Mouse (Mus musculus): ENCODE data around the gene Map3k11.

DNA sequence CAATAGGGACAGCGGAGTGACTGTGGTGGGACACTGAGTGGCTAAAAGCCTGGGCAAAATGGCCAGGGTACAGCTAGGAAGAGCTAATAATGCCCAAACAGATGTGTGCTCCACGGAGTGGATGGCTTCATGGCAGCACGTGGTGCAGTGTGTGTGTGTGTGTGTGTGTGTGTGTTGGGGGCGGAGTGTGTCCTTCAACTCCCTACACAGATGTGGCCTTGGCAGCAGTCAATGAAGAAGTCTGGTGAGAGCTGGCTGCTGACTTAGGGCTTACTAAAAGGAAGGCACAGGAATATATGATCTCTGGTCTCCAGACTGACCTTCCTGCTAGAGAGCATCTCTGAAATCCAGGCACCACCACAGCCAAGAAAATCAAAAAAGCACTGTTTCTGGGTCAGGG lies 20.2 kb upstream of the Map3k11 start:
- TF ChIP-seq MAX (IDR thresholded peaks at IDR 0.05; ENCODE audit: low read length) (no peak), E2F4 (IDR thresholded peaks at IDR 0.05; ENCODE audit: borderline replicate concordance, low read depth, low read length) (no peak), EP300 (IDR thresholded peaks at IDR 0.05; ENCODE audit: low read depth in 1 of 2, low read length in 2 of 2) (no peak), CTCF (IDR thresholded peaks at IDR 0.05 in 2 of 3, conservative IDR thresholded peaks at IDR 0.05 in 1 of 3; ENCODE audit: control insufficient read depth in 1 of 3, insufficient read depth in 1 of 3, low read depth in 2 of 3, low read length in 3 of 3, poor library complexity in 1 of 3, severe bottlenecking in 1 of 3) (no peak), SIN3A (IDR thresholded peaks at IDR 0.05; ENCODE audit: low read length) (no peak), UBTF (IDR thresholded peaks at IDR 0.05; ENCODE audit: borderline replicate concordance, insufficient read depth, low read depth, low read length) (no peak), POLR2A (IDR thresholded peaks at IDR 0.05; ENCODE audit: control insufficient read depth in 1 of 2, insufficient read depth in 1 of 2, low read depth in 1 of 2, low read length in 2 of 2, poor library complexity in 1 of 2) (no peak), SMC3 (IDR thresholded peaks at IDR 0.05; ENCODE audit: low read depth, low read length) (no peak)
